Mouse (Mus musculus): ENCODE measurements at regions not wholly inside any gene's neighbourhood (a gene's known extent, or its start where the extent isn't known, plus 50 kb on each side); places are given as distances from the start of the nearest gene placed in this dataset.

- DNase-seq (ENCODE audit: low spot score in 2 of 2) = no peak
These were observed 645.3 kb upstream of the Adamts5 start for GRCm38 (mm10) chr16:86546905-86547304.

- DNase-seq (ENCODE audit: low spot score in 2 of 2) = no peak
These were observed 642.5 kb upstream of the Adamts5 start for GRCm38 (mm10) chr16:86544121-86544520.

GRCm38 (mm10) chr16:86536479-86536878 lies 634.9 kb upstream of the Adamts5 start:
- no peak for DNase-seq (ENCODE audit: low spot score in 2 of 2)

GRCm38 (mm10) chr16:86524135-86524534 lies 622.5 kb upstream of the Adamts5 start:
- DNase-seq (ENCODE audit: low spot score in 2 of 2) = no peak

- no peak for DNase-seq (ENCODE audit: low spot score in 2 of 2)
These were observed 615.3 kb upstream of the Adamts5 start for GRCm38 (mm10) chr16:86516935-86517334.

GRCm38 (mm10) chr16:86516144-86516543 lies 614.5 kb upstream of the Adamts5 start:
- no peak for DNase-seq (ENCODE audit: low spot score in 2 of 2)

- no peak for DNase-seq (ENCODE audit: low spot score in 2 of 2)
These were observed 599.7 kb upstream of the Adamts5 start for GRCm38 (mm10) chr16:86501074-86501952.

- DNase-seq (ENCODE audit: low spot score in 2 of 2) = no peak
These were observed 573.5 kb upstream of the Adamts5 start for GRCm38 (mm10) chr16:86475145-86475544.

- peak in 1 of 2 experiments; percentile 9 for DNase-seq (ENCODE audit: low spot score in 2 of 2)
These were observed 571.6 kb upstream of the Adamts5 start for GRCm38 (mm10) chr16:86473059-86473740.

GRCm38 (mm10) chr16:86461073-86461472 lies 559.4 kb upstream of the Adamts5 start:
- no peak for DNase-seq (ENCODE audit: low spot score in 2 of 2)

GRCm38 (mm10) chr16:86456649-86457048 lies 555.0 kb upstream of the Adamts5 start:
- no peak for DNase-seq (ENCODE audit: low spot score in 2 of 2)

- no peak for DNase-seq (ENCODE audit: low spot score in 2 of 2)
These were observed 553.2 kb upstream of the Adamts5 start for GRCm38 (mm10) chr16:86454810-86455209.

GRCm38 (mm10) chr16:86454031-86454430 lies 552.4 kb upstream of the Adamts5 start:
- no peak for DNase-seq (ENCODE audit: low spot score in 2 of 2)

GRCm38 (mm10) chr16:86448478-86449160 lies 547.0 kb upstream of the Adamts5 start:
- no peak for DNase-seq (ENCODE audit: low spot score in 2 of 2)

GRCm38 (mm10) chr16:86419458-86419857 lies 517.8 kb upstream of the Adamts5 start:
- DNase-seq (ENCODE audit: low spot score in 2 of 2) = peak; percentile 72 to 74

- no peak for DNase-seq (ENCODE audit: low spot score in 2 of 2)
These were observed 502.7 kb upstream of the Adamts5 start for GRCm38 (mm10) chr16:86404309-86404708.

- DNase-seq (ENCODE audit: low spot score in 2 of 2) = no peak
These were observed 499.8 kb upstream of the Adamts5 start for GRCm38 (mm10) chr16:86401381-86401780.

GRCm38 (mm10) chr16:86399288-86399687 lies 497.7 kb upstream of the Adamts5 start:
- no peak for DNase-seq (ENCODE audit: low spot score in 2 of 2)

GRCm38 (mm10) chr16:86397521-86397920 lies 495.9 kb upstream of the Adamts5 start:
- DNase-seq (ENCODE audit: low spot score in 2 of 2) = no peak

- DNase-seq (ENCODE audit: low spot score in 2 of 2) = no peak
These were observed 487.6 kb upstream of the Adamts5 start for GRCm38 (mm10) chr16:86389063-86389723.

- DNase-seq (ENCODE audit: low spot score in 2 of 2) = no peak
These were observed 486.5 kb upstream of the Adamts5 start for GRCm38 (mm10) chr16:86388128-86388527.

Measured in layer of hippocampus, postnatal 10 days (tissue).